Mouse (Mus musculus) embryo, embryonic 11.5 days (tissue): ENCODE measurements around the gene Armh2.
"Not testable (repeated sequence)": the region's sequence is repeated elsewhere in the genome, so short reads cannot be mapped to it uniquely, and the experiment has no call there.

Experiments used
- DNase-seq: peaks from one replicate; pipeline ENCODE4 v3.0.0-alpha.2; 2012; ENCODE audit warnings: low read depth, low spot score

The Armh2 gene

DNA sequence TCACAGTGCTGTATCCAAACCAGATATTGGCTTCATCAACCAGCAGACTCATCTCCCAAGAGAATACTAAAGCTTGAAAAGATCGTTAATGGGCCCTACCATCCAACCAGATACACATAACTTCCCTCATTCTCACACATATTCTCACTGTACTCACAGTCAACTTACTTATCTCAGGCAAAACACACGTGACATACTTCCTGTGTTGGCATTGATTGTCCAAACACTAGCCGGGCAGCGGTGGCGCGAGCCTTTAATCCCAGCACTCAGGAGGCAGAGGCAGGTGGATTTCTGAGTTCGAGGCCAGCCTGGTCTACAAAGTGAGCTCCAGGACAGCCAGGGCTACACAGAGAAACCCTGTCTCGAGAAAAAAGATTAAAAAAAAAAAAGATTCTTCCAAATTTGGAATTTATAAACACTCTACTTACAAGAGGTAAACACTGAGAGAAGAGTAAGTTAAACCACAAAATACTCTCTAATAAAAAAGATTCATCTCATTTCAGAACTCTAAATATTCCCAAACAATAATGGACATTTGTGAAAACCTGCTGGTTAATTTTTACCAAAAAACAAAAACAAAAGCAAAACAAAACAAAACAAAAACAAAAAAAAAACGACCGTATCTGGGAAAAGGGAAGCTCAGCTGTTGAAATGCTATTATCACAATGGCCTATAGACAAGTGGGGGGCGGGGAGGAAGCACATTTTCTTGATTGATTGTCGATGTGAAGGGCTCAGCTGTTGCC is 17.0 kb downstream of the Armh2 start:
- DNase-seq: no peak

DNA sequence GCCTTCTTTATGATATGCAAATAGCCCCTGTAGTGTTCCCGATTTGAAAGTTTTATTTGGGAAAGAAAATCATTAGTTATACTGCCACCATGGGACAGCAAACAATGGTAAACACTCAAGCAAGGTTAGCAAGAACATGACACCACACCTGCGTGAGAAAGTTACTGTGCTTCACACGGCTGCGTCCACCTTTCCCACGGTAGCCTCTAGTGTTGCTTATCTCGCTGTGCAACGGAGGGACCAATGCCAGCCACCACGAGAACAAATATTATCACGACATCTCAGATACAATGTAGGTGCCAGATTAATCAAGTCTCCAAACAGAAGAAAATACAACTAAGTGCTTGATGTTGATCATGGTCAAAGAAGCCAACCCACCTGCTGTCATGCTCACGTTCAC is 18.4 kb downstream of the Armh2 start:
- no peak for DNase-seq

DNA sequence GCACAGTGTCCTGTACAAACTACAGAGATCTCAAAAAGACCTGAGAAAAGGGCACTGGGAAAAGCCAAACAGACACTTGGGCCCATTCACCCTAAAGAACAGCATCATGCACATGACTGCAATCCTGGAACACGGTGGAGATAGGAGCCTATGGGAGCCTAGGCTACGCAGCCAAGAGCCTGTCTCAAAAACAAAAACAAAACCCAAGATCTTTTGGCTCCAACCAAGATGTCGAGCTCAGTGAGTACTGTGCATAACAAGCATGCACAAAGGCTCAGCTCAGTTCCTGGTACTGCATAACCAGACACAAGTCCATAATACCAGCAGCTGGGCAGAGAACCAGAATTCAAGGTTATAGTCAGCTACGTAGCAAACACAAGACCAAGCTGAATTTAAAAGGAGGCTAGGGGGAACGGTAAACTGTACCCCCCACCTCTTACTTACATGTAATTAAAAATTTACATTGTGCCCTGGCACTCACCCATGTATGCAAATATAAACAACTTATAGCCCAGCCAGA is 19.4 kb downstream of the Armh2 start:
- no peak for DNase-seq

DNA sequence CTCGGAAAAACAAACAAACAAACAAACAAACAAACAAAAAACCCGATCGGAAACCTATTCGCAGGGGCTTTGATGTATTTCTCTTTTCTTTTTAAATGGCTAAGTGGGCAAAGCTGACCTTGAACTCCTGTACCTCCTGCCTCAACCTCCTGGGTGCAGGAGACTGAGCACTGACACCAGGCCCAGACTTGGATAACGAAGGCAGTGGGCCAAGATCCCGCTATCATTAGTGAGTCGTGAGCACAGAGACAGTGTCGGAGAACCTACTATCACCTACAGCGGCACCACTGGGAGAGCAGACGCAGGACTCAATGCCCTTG is 20.0 kb downstream of the Armh2 start:
- DNase-seq: no peak

DNA sequence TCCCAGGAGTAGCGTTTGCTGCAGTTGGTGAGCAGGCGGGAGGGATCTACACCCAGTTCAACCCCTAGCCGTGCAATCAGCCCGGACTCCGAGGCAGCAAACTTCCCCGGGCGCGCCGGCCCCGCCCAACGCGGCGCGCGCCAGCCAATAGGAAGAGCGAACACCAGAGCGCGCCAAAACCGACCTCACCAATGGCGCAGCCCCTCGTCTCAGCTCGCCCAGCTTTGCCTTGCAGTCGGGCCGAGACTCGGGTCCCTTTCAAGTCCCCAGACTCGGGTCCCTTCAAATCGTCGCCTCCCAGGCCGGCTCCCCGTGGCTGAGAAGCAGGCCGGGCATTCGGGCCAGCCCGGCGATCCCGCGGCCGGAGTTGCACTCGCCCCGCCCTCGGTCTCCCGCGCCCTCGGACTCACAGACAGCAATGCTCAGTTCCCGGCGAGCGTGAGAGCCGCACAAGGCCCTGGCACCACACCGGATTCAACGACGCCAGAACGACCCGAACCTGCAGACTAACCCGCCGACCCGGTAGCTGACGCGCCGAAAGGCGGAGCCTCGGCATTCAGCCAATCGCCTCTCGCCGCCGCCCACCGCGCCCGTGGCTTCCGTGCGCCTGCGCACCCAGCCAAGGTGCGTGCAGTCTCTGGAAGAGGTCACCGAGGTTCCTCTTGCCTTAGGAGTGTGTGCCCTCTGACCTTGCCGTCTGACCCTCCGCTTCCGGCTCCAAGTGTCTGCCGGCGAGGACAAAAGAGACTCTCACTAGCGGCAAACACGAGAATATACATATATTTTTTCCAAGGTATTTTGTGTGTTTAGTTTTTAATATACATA is 20.6 kb downstream of the Armh2 start, which contains the start of gene Gmnn:
Gmnn (minus strand) TSS at position 521 of the 825 bp plus-strand sequence.
- peak; percentile 82 for DNase-seq

DNA sequence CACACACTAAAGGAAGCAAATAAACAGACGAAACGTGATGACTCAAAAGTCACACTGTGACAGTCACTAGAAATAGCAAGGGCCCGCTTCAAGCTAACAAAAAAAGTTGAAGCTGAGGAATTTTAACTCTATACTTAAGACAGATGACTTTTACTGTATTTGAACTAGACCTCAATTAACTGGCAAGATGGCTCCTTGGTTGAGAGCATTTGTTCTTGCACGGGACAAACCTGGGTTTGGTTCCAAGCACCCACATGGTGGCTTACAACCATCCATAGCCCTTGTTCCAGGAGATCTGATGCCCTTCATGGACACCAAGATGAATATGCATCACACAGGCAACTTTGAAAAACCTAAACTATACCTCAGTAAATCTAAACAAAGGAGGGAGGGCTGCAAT is 21.2 kb downstream of the Armh2 start:
- DNase-seq: no peak

DNA sequence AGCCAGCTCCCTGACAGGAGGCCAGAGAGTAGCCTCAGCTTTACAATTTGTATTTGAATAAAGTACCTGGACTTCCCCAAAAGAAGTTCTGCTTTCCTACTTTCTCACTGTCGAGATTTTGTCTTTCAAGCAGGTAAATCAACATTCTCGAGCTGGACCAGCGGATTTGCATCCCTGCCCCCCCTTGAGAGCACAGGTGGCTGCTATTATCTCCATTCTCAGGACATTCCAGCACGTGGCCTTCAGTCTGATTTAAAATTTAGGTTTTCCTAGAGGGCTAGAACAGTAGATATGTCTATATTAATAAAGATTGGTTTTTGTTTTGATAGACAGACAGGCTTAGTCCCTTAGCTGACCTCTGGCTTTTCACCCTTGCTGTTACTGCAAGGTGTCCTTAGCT is 26.8 kb downstream of the Armh2 start:
- not testable (repeated sequence) for DNase-seq

DNA sequence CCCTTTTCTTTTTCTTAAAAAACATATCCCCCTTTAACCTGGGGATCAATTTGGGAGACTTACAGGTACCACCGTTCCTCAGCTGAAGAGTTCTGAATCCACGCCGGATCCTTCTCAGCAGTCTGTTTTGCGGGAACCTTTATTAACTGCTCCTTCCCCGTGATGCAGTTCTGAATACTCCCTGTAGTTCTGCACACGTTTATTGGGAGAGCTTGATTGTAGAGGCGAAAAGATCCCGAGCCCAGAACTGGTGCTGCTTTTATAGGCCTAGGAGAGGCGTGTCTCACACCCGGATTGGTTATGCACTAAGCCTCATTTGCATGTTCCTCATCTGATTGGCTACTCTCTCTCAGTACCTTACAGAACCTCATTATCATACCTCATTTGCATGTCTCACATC is 30.4 kb downstream of the Armh2 start:
- not testable (repeated sequence) for DNase-seq

DNA sequence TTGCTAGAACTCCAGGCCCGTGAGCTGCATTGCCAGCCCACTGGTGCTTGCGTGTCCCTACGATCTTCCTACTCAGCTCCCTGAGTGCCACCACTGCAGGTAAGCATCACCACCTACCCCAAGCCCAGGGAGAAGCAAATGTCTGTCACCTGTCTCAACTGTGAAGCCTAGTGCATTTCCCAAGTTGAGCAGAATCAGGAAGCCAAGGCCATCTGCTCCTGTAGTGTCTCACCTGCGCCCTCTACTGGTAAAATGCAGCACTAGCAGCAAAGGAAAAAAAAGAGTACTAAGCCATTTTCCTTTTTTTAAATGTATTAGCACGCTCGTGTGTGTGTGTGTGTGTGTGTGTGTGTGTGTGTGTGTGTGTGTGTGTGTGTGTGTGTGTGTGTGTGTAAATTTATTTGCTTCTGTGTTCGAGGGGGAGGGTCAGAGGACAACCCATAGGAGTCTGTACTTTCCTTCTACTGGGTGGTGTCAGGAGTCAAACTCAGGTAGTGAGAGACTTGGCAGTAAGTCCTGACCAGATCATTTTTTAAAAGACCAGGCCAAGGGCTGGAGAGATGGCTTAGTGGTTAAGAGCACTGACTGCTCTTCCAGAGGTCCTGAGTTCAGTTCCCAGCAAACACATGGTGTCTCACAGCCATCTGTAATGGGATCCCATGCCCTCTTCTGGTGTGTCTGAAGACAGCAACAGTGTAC is 35.3 kb downstream of the Armh2 start:
- peak; percentile 46 for DNase-seq

DNA sequence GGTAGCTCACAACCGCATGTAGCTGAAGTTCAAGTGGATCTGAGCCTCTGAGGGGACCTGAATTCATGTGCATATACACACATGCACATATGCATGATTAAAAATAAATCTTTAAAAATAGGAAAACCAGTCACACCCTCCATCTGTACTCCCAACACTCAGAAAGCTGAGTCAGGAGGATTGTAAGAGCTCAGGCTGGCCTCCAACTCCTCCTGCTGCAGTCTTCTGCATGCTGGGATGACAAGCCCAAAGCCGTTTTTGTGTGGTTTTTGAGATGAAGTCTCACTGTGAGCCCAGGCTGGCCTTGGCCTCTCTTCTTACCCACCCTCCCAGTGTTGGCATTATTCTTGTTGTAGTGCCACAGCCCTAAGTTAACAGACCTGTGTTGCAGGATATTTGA is 37.0 kb downstream of the Armh2 start:
- no peak for DNase-seq

DNA sequence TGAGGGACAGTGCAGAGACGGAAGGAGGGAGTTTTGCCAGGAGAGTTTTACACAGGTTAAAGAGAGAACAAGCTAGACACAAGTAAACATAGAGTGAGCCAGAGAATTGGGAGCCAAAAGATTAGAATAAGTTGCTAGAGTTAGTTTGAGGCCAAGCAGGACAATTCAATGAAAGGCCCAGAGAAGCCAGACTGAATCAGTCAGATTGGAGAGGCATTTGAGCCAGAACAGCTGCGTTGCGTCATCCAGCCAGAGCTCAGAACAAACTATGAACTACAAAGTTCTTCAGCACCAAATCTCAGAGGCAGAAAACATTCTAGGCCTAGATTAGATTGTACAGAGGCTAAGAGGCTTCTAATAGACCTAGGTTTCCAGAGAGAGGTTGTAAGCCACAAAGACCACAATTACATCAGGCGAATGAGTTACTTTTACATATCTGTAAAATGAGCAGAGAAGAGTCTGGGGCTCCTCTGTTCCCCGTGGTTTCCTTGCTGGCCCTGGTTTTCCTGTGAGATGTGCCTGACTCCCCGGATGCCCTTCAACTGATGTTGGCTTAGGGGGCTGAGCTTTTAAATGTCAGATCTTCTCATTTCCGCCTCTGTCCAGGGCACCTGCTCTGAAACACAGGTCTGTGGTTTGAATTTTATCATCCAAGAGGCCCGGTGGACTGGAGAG is 37.8 kb downstream of the Armh2 start:
- DNase-seq: no peak

DNA sequence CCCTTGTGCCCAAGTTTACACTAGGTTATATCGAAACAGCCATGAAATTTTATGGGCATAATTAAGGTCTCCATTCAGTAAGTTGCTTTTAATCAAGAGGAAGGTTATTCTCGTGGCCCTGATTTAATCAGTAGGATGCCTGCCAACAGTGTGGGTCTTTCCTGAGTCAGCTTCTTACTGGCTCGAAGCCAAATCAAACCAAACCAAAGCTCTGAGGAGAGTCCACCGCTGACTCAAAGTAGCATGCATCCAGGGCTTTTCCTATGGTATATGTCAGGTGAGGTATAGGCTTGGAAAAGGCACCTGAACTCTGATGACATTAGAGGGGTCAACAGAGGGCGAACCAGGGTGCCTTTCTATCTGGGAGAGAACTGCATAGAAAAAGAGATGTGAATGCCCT is 40.9 kb downstream of the Armh2 start:
- DNase-seq: no peak

DNA sequence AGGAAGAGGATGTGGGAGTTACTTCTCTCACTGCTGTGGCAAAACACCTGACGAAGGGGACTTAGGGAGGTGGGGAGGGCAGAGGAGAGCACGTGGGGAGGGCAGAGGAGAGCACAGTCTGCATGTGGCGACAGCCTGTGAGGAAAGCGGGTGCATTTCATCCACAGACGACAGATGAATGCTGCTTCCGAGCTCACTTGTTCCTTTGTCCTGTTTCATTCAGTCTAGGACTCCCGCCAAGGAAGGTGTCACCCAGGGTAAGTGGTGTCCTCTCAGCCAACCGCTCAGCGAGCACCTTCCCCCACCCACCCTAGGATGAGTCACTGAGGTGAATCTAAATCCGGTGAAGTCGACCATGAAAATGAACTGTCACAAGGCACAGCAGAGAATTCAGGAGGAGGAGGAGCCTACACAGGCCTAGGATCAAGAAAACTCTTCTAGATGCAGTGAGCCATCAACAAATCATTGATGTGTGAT is 45.0 kb downstream of the Armh2 start:
- DNase-seq: no peak

DNA sequence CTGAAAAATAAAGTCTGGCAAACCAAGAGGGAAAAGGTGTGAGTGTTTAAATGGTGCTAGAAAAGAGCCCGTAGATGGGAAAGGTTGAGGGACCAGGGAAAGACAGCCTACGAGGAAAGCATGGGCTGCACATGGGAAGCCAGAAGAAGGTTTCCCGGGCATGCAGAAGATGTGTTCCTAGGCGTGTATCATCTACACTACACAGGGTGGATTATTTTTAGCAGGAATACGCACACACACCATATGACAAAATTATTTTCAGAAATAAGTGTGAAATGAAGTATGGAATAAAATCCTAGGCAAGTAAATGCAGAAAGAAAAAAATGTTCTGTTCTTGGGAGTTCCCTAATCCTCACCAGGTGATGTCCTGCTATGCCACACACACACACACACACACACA is 46.4 kb downstream of the Armh2 start:
- DNase-seq: no peak

DNA sequence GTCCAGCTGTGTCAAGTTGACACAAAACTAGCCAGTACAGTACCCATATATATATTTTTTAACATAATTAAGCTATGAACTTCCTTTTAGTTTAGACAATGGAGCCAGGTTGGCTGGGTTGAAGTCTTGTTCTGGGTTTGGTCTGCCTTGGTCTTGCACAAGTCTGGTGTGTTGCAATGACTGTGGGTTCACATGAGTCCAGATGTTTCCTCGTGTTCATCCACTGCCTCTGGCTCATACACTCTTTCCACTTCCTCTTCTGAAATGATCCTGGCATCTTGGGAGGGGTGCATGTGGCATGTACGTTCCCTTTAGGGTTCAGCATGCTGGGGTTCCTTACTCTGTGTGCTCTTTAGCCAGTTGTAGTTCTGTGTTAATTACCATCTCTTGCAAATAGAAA is 50.3 kb downstream of the Armh2 start:
- no peak for DNase-seq

DNA sequence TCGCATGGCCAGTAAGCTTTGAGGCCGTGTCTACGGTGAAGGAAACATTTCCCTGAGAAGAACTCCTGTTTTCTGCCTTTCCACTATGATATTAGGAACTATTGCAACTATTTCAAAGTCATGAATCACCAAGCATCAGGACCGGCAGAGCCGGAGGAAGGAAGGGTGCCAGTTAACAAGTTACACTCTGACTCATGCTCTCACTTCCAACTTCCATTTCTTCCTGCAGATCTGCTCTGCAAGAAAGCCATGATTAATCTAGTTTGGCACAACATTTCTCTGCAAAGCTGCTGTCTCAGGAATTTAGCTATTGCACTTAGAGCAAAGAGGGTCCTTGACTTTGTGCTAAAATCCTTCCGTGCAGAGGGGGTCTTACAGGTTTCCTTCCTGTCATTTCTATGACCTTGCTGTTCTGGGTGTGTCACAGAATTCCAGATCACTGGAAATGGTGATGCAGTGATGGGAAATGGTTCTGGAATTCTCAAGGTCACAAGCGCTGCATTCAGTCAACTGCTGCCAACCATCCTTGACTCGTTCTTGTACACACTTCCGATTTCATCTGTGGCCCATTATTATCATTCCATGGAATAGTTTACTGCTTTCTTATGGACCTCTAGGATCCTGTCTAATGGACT is 51.5 kb downstream of the Armh2 start:
- no peak for DNase-seq
